Mouse (Mus musculus): Measurements from ENCODE around the gene Nup214. TPM values are rescaled to one million over a fixed set of nuclear protein-coding genes. Genes with fewer than 3 reads are reported as not detected.

Nup214 gene
- polyA plus RNA-seq, 1 experiment from 2014 or later, result 72.7 TPM

DNA sequence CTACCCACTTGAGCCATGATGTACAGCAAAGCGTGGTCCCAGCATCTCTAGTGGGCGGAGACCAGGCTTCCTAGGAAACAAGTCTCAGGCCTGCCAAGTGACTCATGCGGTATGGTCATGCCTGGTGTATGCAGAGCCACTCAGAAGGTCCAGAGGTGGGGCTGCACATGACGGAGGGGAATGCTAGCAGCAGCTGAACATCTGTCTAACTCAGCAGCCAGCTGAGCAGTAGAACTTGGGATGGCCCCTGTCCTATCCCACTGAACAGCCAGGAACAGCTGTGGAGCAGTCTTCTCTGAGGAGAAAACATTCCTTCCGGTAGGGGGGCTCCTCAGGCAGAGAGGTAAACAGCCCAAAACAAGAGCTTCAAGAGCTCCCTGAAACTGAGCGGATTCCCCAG lies 25.8 kb upstream of the Nup214 start:
- ATAC-seq (ENCODE audit: insufficient read depth, low FRiP score, low TSS enrichment), result no peak

DNA sequence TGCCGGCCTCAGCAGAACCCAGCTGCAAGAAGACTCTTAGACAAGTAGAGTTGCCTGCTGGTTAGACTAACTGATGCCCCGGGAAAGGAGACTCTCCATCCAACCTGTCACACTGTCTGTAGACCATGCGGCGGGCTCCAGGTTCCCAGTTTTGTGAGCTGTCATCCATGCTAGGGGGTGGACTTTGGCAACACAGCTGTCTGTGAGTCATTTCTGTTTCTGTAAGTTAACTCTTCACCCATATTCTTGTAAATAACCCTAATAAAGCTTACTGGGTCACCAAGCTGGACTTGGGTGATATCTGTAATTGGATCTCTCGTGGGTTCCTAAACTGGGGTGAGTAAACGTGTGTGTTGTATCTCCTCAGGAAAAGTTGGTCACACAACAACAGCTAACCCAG lies 25.4 kb upstream of the Nup214 start:
- 0 out of 2 replicates have a peak, but pooled peaks cover 3% of the 10 kb centered on the region for H3K27me3 ChIP-seq (ENCODE audit: control insufficient read depth, insufficient read depth, low read length)
- H3K4me3 ChIP-seq (ENCODE audit: low read depth, low read length), result no peak overlapping the region
- H3K9me3 ChIP-seq (ENCODE audit: control insufficient read depth, low read length), result no peaks in the 10 kb centered on the region
- no peak for DNase-seq (ENCODE audit: low spot score)
- no peak overlapping the region for H3K4me2 ChIP-seq (ENCODE audit: low read depth)
- ATAC-seq (ENCODE audit: insufficient read depth, low FRiP score, low TSS enrichment), result no peak
- no peak overlapping the region for H3K9ac ChIP-seq (ENCODE audit: low read length)
- no peak overlapping the region for H3K27ac ChIP-seq (ENCODE audit: low read depth, low read length)
- no peaks in the 10 kb centered on the region for H3K36me3 ChIP-seq (ENCODE audit: control insufficient read depth, insufficient read depth, low read length)
- 73% methylated on average over 6 of the region's 6 CpGs for WGBS
- H3K4me1 ChIP-seq (ENCODE audit: control insufficient read depth, insufficient read depth, low read length), result peaks cover 5% of the 10 kb centered on the region; the same call in 1 of the 2 replicates

More for the DNA sequence above, 25.8 kb upstream of the Nup214 start:
- H3K9me3 ChIP-seq (ENCODE audit: control insufficient read depth, low read length), result no peaks in the 10 kb centered on the region
- H3K4me2 ChIP-seq (ENCODE audit: low read depth), result no peak overlapping the region
- no peaks in the 10 kb centered on the region for H3K36me3 ChIP-seq (ENCODE audit: control insufficient read depth, insufficient read depth, low read length)
- H3K4me3 ChIP-seq (ENCODE audit: low read depth, low read length), result no peak overlapping the region
- 69% methylated on average over 6 of the region's 6 CpGs for whole genome bisulfite sequencing
- no peak overlapping the region for H3K9ac ChIP-seq (ENCODE audit: low read length)
- no peak for DNase-seq (ENCODE audit: low spot score)
- no peak overlapping the region for H3K27ac ChIP-seq (ENCODE audit: low read depth, low read length)
- peaks cover 5% of the 10 kb centered on the region; the same call in 1 of the 2 replicates for H3K4me1 ChIP-seq (ENCODE audit: control insufficient read depth, insufficient read depth, low read length)
- 0 out of 2 replicates have a peak, but pooled peaks cover 3% of the 10 kb centered on the region for H3K27me3 ChIP-seq (ENCODE audit: control insufficient read depth, insufficient read depth, low read length)

DNA sequence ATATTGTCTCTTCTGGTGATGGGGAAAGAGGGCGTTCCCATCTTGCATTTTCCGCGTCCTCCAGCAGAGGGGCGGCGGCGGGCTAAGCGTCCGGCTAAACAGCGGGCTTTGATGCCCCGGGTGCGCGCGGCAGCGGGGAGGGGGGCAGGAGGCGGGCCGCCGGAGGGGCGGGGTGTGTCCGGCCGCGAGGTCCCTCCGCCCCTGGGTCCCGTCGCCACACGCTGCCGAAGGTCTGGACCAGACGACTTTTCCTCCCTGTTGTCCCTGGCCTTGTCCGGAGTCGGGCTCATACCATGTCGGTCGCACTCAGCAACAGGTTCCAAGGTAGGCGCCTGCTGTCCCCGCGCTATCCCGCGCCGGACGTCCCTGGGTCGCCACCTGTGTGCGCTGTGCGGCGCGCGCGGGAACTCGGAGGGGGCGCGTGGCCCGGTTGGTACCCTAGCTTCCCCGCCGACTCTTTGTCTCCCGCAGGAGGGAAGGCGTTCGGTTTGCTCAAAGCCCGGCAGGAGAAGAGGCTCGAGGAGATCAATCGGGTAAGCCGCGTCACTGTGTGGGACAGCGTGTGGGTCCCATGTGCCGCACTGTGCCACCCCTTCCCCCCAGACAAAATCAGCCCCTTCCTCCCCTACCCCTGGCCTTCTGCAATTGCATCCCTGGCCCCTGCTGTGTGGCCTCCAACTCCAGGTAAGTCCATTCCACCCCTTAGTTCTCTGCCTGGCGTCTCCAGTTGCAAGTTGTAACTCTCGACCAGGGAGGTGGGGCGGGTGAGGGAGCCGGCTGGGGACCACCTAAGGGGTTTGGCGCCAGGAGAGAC lies 24.0 kb upstream of the Nup214 start, which contains the start of gene Aif1l:
Aif1l (plus strand) TSS at position 82 of the 814 bp plus-strand sequence.
- WGBS, result under 1% methylated on average over 58 of the region's 66 CpGs
- DNase-seq (ENCODE audit: low spot score) (peak; percentile 87), ATAC-seq (ENCODE audit: insufficient read depth, low FRiP score, low TSS enrichment) (peak; percentile 63)
- no peaks in the 10 kb centered on the region for H3K36me3 ChIP-seq (ENCODE audit: control insufficient read depth, insufficient read depth, low read length)
- H3K9me3 ChIP-seq (ENCODE audit: control insufficient read depth, low read length), result no peaks in the 10 kb centered on the region
- 0 out of 2 replicates have a peak, but pooled peaks cover 3% of the 10 kb centered on the region for H3K27me3 ChIP-seq (ENCODE audit: control insufficient read depth, insufficient read depth, low read length)
- peak within 1 kb of the TSS; percentile 96 for H3K4me2 ChIP-seq (ENCODE audit: low read depth)
- H3K9ac ChIP-seq (ENCODE audit: low read length), result peak within 1 kb of the TSS; percentile 72
- H3K27ac ChIP-seq (ENCODE audit: low read depth, low read length), result no peak within 1 kb of the TSS
- peaks cover 5% of the 10 kb centered on the region; the same call in 1 of the 2 replicates for H3K4me1 ChIP-seq (ENCODE audit: control insufficient read depth, insufficient read depth, low read length)
- peak within 1 kb of the TSS; percentile 64 for H3K4me3 ChIP-seq (ENCODE audit: low read depth, low read length)

DNA sequence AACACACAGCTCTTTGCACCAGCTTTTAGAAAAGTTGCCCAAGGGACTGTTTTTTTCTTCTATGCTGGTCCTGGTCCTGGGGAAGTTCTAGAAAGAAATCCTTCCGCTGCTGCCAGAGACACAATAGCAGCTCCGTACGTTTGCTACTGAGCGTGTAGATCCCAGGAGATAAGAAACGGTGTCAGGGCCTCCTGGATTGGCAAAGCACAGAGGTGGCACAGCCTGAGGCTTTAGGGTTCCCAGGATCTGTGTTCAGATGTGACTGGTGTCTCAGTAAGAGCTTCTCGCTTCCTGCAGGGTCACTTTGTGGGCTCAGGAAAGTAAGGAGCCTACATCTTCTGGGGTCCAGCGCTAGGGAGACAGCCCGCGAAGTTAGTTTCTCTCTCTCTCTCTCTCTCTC lies 23.3 kb upstream of the Nup214 start:
- Histone ChIP-seq H3K9ac (ENCODE audit: low read length) (peak overlapping the region; percentile 72), H3K27me3 (ENCODE audit: control insufficient read depth, insufficient read depth, low read length) (0 out of 2 replicates have a peak, but pooled peaks cover 3% of the 10 kb centered on the region), H3K27ac (ENCODE audit: low read depth, low read length) (no peak overlapping the region), H3K36me3 (ENCODE audit: control insufficient read depth, insufficient read depth, low read length) (no peaks in the 10 kb centered on the region), H3K9me3 (ENCODE audit: control insufficient read depth, low read length) (no peaks in the 10 kb centered on the region), H3K4me3 (ENCODE audit: low read depth, low read length) (peak overlapping the region; percentile 64), H3K4me2 (ENCODE audit: low read depth) (peak overlapping the region; percentile 96), H3K4me1 (ENCODE audit: control insufficient read depth, insufficient read depth, low read length) (peaks cover 5% of the 10 kb centered on the region; the same call in 1 of the 2 replicates)
- 23% methylated on average over 9 of the region's 9 CpGs for WGBS
- ATAC-seq (ENCODE audit: insufficient read depth, low FRiP score, low TSS enrichment) (no peak), DNase-seq (ENCODE audit: low spot score) (no peak)

DNA sequence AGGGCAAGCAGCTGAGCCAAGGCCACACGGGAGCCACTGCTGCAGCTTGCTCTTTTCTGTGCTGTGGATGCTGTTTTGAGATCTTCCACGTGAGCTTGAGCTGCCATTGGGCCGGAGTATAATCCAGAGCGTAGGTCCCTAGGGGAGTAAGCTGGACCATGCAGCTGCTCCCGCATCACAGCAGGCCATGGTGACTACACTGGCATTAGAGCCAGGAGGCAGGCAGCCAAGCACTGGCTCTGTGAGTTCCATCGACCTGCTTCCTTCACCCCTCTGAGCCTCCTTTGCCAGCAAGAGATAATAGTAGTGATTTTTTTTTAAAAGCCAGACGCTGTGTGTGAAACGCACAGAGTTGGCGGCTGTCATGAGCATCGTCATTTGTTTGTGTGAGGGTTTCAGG lies 22.0 kb upstream of the Nup214 start:
- DNase-seq (ENCODE audit: low spot score) (no peak), ATAC-seq (ENCODE audit: insufficient read depth, low FRiP score, low TSS enrichment) (no peak)
- Histone ChIP-seq H3K4me3 (ENCODE audit: low read depth, low read length) (no peak overlapping the region), H3K9me3 (ENCODE audit: control insufficient read depth, low read length) (no peaks in the 10 kb centered on the region), H3K27me3 (ENCODE audit: control insufficient read depth, insufficient read depth, low read length) (0 out of 2 replicates have a peak, but pooled peaks cover 3% of the 10 kb centered on the region), H3K4me2 (ENCODE audit: low read depth) (no peak overlapping the region), H3K9ac (ENCODE audit: low read length) (no peak overlapping the region), H3K4me1 (ENCODE audit: control insufficient read depth, insufficient read depth, low read length) (peaks cover 5% of the 10 kb centered on the region; the same call in 1 of the 2 replicates), H3K27ac (ENCODE audit: low read depth, low read length) (no peak overlapping the region), H3K36me3 (ENCODE audit: control insufficient read depth, insufficient read depth, low read length) (no peaks in the 10 kb centered on the region)
- WGBS, result 90% methylated on average over 10 of the region's 10 CpGs

DNA sequence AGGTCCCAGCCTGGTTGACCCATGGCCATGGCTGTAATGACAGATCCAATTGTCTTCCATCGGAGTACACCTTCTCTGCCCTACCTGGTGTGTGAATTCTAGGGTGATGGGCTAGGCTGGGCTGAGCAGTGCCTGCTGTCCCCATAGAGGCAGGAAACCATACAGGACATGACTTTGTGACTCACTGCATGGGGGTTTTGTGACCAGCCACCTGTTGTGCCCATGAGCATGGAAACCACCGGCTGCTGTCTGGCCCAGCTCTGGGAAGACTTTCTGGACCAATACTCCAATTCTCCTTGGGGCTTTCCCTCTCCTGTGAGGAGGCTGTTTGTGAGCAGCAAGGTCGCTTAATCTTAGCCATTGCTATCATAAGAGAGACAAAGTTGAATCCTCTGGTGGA lies 21.5 kb upstream of the Nup214 start:
- Histone ChIP-seq H3K36me3 (ENCODE audit: control insufficient read depth, insufficient read depth, low read length) (no peaks in the 10 kb centered on the region), H3K27me3 (ENCODE audit: control insufficient read depth, insufficient read depth, low read length) (0 out of 2 replicates have a peak, but pooled peaks cover 3% of the 10 kb centered on the region), H3K4me2 (ENCODE audit: low read depth) (no peak overlapping the region), H3K4me1 (ENCODE audit: control insufficient read depth, insufficient read depth, low read length) (peaks cover 5% of the 10 kb centered on the region; the same call in 1 of the 2 replicates), H3K9ac (ENCODE audit: low read length) (no peak overlapping the region), H3K27ac (ENCODE audit: low read depth, low read length) (no peak overlapping the region), H3K4me3 (ENCODE audit: low read depth, low read length) (no peak overlapping the region), H3K9me3 (ENCODE audit: control insufficient read depth, low read length) (no peaks in the 10 kb centered on the region)
- ATAC-seq (ENCODE audit: insufficient read depth, low FRiP score, low TSS enrichment) (no peak), DNase-seq (ENCODE audit: low spot score) (no peak)
- 94% methylated on average over 3 of the region's 3 CpGs for WGBS

DNA sequence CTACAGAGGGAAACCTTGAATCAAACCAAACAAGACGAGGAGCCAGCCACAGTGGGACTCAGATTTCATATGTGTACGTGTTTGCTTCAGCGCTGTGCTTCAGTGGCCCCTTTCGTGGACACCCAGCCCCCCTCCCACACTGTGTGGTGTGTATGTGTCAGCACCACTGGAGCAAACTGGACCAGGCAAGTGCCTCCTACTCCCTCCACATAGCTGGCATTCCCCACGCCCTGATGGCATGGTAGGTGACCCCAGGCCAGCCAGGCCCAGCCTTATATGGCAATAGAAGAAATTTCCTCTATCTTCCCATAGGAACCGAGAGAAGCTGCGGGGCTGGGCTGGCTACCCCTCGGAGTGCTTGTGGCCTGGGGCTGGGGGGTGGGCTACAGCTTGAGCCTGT lies 20.5 kb upstream of the Nup214 start:
- ATAC-seq (ENCODE audit: insufficient read depth, low FRiP score, low TSS enrichment) (no peak), DNase-seq (ENCODE audit: low spot score) (no peak)
- Histone ChIP-seq H3K36me3 (ENCODE audit: control insufficient read depth, insufficient read depth, low read length) (no peaks in the 10 kb centered on the region), H3K4me3 (ENCODE audit: low read depth, low read length) (no peak overlapping the region), H3K4me2 (ENCODE audit: low read depth) (no peak overlapping the region), H3K27ac (ENCODE audit: low read depth, low read length) (no peak overlapping the region), H3K27me3 (ENCODE audit: control insufficient read depth, insufficient read depth, low read length) (0 out of 2 replicates have a peak, but pooled peaks cover 3% of the 10 kb centered on the region), H3K4me1 (ENCODE audit: control insufficient read depth, insufficient read depth, low read length) (peaks cover 5% of the 10 kb centered on the region; the same call in 1 of the 2 replicates), H3K9me3 (ENCODE audit: control insufficient read depth, low read length) (no peaks in the 10 kb centered on the region), H3K9ac (ENCODE audit: low read length) (no peak overlapping the region)
- WGBS, result 86% methylated on average over 8 of the region's 8 CpGs

DNA sequence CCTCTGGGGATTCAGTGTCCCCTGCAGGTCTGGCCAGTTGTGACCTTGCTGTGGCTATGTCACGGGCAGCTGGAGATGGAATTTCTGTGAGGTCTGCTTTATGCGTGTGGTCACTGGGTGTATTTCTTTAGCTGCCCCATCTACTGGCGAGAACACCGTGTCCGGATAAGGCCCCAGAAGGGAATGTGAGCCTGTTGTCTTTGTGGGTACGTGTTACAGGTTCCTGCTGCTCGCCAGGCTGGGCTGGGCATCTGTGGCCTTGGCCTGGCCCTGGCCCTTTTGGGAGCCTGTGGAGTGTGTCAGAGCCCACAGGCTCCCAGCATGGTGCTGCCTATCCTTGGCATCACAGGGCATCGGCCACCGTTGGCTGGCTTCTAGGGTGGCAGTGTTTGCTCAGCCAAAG lies 19.5 kb upstream of the Nup214 start:
- Histone ChIP-seq H3K36me3 (ENCODE audit: control insufficient read depth, insufficient read depth, low read length) (no peaks in the 10 kb centered on the region), H3K4me1 (ENCODE audit: control insufficient read depth, insufficient read depth, low read length) (peaks cover 5% of the 10 kb centered on the region; the same call in 1 of the 2 replicates), H3K27me3 (ENCODE audit: control insufficient read depth, insufficient read depth, low read length) (0 out of 2 replicates have a peak, but pooled peaks cover 3% of the 10 kb centered on the region), H3K9ac (ENCODE audit: low read length) (no peak overlapping the region), H3K27ac (ENCODE audit: low read depth, low read length) (no peak overlapping the region), H3K9me3 (ENCODE audit: control insufficient read depth, low read length) (no peaks in the 10 kb centered on the region), H3K4me2 (ENCODE audit: low read depth) (no peak overlapping the region), H3K4me3 (ENCODE audit: low read depth, low read length) (no peak overlapping the region)
- ATAC-seq (ENCODE audit: insufficient read depth, low FRiP score, low TSS enrichment) (no peak), DNase-seq (ENCODE audit: low spot score) (no peak)
- 88% methylated on average over 9 of the region's 9 CpGs for WGBS
